Mouse (Mus musculus) ES-Bruce4 (cell line): ENCODE measurements around the gene Slc8a1. TPM values are rescaled to one million over a fixed set of nuclear protein-coding genes. Genes with fewer than 3 reads are reported as not detected.

Experiments used
- H3K27ac ChIP-seq: 2 replicates; pipeline ENCODE4 v1.5.1; 2012; ENCODE audit warnings: low read length, inconsistent platforms; ENCODE audit not compliant: insufficient read depth
- H3K27me3 ChIP-seq: 2 replicates; pipeline ENCODE4 v1.6.1; 2012; ENCODE audit warnings: mild to moderate bottlenecking, low read length, inconsistent platforms; ENCODE audit not compliant: control insufficient read depth, poor library complexity, insufficient read depth, severe bottlenecking
- H3K36me3 ChIP-seq: 2 replicates; pipeline ENCODE4 v1.6.1; 2012; ENCODE audit warnings: inconsistent platforms, mild to moderate bottlenecking, low read length, moderate library complexity; ENCODE audit not compliant: control insufficient read depth, poor library complexity, insufficient read depth, severe bottlenecking
- H3K4me1 ChIP-seq: one replicate; pipeline ENCODE4 v1.8.1; 2011; ENCODE audit warnings: low read length; ENCODE audit not compliant: control insufficient read depth, insufficient read depth
- H3K4me3 ChIP-seq: 2 replicates; pipeline ENCODE4 v1.5.1; 2011; ENCODE audit warnings: low read depth, mild to moderate bottlenecking, low read length
- H3K9ac ChIP-seq: 2 replicates; pipeline ENCODE4 v1.6.1; 2012; ENCODE audit warnings: low read depth, mild to moderate bottlenecking, inconsistent platforms; ENCODE audit not compliant: poor library complexity, severe bottlenecking
- H3K9me3 ChIP-seq: replicated peaks from 2 replicates; pipeline ENCODE4 v1.6.1; 2012; ENCODE audit warnings: mild to moderate bottlenecking, low read length, inconsistent platforms; ENCODE audit not compliant: control insufficient read depth, poor library complexity, insufficient read depth, severe bottlenecking
- CTCF ChIP-seq: IDR thresholded peaks from one replicate; pipeline ENCODE4 v1.8.1; 2011; ENCODE audit warnings: low read depth, low read length
- EP300 ChIP-seq: IDR thresholded peaks from 2 replicates; pipeline ENCODE4 v1.6.1; 2011; ENCODE audit warnings: low read depth, low read length; ENCODE audit not compliant: insufficient read depth
- POLR2A ChIP-seq: IDR thresholded peaks from one replicate; pipeline ENCODE4 v1.8.1; 2011; ENCODE audit warnings: low read length; ENCODE audit not compliant: insufficient read depth
- polyA plus RNA-seq: library from polyadenylated mRNA; stranded (reverse); fragments of >200 nt; gene quantifications from 2 replicates; pipeline ENCODE4 v1.2.4, GENCODE M21; 2011; ENCODE audit warnings: low read depth; ENCODE audit not compliant: missing spikeins, insufficient read depth, insufficient read length

The Slc8a1 gene
- polyA plus RNA-seq, 1 experiment = 0.52 TPM

DNA sequence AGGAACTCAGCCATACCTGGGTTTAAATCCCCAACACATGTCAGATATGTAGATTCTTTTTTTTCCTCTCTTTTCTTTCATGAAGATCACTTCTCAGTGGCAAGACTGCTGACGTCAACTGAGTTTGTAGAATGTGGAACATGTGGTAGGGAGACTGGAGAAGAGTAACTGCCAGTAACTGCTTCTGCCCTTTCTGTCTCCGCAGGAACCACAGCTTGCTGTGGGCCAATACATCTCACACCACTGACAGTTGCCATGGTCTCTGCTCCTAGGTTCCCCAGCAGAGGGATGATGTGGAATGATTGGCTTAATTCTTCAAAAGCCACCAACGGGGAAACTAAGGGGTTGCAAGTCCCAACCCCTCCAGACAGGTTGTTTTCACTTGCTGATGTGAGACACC lies 33.4 kb downstream of the Slc8a1 start:
- TF ChIP-seq CTCF = no peak
- TF ChIP-seq EP300 = no peak
- TF ChIP-seq POLR2A = no peak
- H3K27me3 ChIP-seq = no peaks in the 10 kb centered on the region
- no peaks in the 10 kb centered on the region for H3K9me3 ChIP-seq
- no peak overlapping the region for H3K4me3 ChIP-seq
- H3K36me3 ChIP-seq = no peaks in the 10 kb centered on the region
- no peak overlapping the region for H3K27ac ChIP-seq
- no peaks in the 10 kb centered on the region for H3K4me1 ChIP-seq
- H3K9ac ChIP-seq = no peak overlapping the region

DNA sequence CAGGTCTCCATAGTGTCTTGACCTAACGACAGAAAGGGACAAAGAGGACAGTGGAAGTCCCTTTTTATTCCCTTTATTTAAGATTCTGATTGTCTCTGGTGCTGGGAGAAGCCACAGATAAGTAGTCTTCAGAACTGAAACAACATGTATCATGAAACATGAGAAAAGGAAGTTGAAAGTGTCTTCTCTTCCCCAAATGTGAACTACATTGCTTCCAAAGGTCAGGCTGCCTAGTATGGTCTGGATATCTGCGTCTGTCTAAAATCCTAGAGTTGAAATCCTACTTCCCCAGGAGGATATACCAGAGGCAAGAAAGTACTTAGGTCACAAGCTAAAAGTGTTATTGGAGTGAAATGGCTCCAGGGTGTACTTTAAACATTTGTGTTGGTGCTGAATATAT lies 34.9 kb downstream of the Slc8a1 start:
- TF ChIP-seq CTCF (no peak), POLR2A (no peak), EP300 (no peak)

DNA sequence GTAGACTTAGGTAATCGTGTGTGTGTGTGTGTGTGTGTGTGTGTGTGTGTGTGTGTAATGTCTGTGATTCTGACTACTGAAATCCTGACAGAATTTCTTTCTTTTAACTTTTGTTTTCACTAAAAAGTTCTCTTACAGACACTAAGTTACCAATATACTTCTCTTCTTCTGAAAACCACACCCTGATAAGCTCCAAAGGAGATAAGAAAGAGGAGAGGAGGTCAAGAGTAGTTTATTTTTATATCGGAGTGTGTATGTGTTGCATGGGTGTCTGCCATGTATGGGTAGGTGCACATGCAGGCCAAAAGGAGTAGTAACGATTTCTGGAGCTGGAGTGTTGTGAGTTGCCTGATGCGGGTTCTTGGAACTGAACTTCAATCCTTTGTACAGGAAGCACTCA lies 36.5 kb downstream of the Slc8a1 start:
- TF ChIP-seq CTCF = no peak
- TF ChIP-seq EP300 = no peak
- TF ChIP-seq POLR2A = no peak
- Histone ChIP-seq H3K9ac (no peak overlapping the region), H3K27ac (no peak overlapping the region), H3K27me3 (no peaks in the 10 kb centered on the region), H3K9me3 (no peaks in the 10 kb centered on the region), H3K4me3 (no peak overlapping the region), H3K36me3 (no peaks in the 10 kb centered on the region), H3K4me1 (no peaks in the 10 kb centered on the region)

More for the DNA sequence above, 34.9 kb downstream of the Slc8a1 start:
- Histone ChIP-seq H3K9me3 (no peaks in the 10 kb centered on the region), H3K36me3 (no peaks in the 10 kb centered on the region), H3K27ac (no peak overlapping the region), H3K4me1 (no peaks in the 10 kb centered on the region), H3K4me3 (no peak overlapping the region), H3K9ac (no peak overlapping the region), H3K27me3 (no peaks in the 10 kb centered on the region)

DNA sequence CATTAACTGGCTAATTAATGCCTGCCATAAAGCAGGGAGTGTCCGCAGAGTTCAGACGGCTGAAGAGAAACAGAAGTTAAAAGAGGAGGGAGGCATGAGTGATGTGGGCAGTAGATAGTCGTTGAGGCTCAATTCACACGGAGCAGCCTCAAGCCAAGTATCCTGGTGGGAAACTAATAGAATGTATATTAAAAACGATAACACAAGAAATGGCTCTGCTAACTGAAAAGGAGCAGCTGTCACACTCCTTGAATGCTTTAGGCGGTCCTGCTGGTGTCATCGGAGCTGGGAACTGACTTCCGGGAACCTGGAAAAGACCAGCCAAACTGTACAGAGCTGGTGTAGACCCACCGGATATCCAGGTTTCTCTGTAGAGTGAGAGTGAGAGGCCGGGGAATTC lies 39.4 kb downstream of the Slc8a1 start:
- Histone ChIP-seq H3K4me1 (no peaks in the 10 kb centered on the region), H3K9ac (no peak overlapping the region), H3K27me3 (no peaks in the 10 kb centered on the region), H3K9me3 (no peaks in the 10 kb centered on the region), H3K4me3 (no peak overlapping the region), H3K36me3 (no peaks in the 10 kb centered on the region), H3K27ac (no peak overlapping the region)
- TF ChIP-seq POLR2A (no peak), EP300 (no peak), CTCF (no peak)

DNA sequence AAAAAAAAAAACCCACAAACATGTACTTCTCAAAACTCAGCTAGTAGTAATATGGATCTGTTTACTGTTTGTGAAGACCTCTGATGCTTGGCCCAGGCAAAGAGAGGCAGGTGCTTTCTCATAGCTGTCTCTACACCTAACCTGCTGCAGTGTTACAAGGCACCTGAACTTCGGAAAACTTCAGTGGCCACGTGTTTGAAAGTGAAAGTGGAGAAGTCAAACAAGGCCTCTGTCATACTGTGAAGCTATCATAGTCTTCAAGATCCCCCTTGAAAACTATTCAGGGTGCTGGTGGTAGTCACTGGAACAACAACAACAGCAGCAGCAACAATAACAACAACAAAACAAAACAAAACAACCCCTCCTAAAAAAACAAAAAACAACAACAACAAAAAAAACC lies 40.5 kb downstream of the Slc8a1 start:
- Histone ChIP-seq H3K9me3 (no peaks in the 10 kb centered on the region), H3K9ac (no peak overlapping the region), H3K27ac (no peak overlapping the region), H3K27me3 (no peaks in the 10 kb centered on the region), H3K36me3 (no peaks in the 10 kb centered on the region), H3K4me3 (no peak overlapping the region), H3K4me1 (no peaks in the 10 kb centered on the region)
- no peak for TF ChIP-seq POLR2A
- TF ChIP-seq EP300 = no peak
- no peak for TF ChIP-seq CTCF

DNA sequence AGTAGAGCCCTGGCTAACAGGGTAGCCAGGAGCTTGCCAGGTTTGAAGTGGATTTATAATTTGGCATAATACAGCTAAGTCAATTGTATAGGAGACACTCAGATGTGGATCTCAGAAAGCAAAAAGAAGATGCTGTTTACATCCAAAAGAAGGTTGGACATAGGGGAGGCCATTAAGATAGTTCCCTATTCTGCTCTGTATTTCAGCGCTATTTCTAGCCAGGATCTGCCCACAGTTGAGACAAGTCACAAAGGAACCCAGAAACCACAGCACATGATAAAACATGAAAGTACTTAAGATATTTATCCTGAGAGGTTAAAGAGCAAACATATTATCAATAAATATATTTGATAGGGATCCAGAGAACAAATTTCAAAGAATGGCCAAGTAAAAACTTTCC lies 43.2 kb downstream of the Slc8a1 start:
- no peaks in the 10 kb centered on the region for H3K27me3 ChIP-seq
- no peak overlapping the region for H3K9ac ChIP-seq
- TF ChIP-seq POLR2A (no peak), EP300 (no peak), CTCF (no peak)
- no peak overlapping the region for H3K27ac ChIP-seq
- no peaks in the 10 kb centered on the region for H3K4me1 ChIP-seq
- no peaks in the 10 kb centered on the region for H3K9me3 ChIP-seq
- no peak overlapping the region for H3K4me3 ChIP-seq
- no peaks in the 10 kb centered on the region for H3K36me3 ChIP-seq
